Mouse (Mus musculus): Measurements from ENCODE around the gene Minpp1.

DNA sequence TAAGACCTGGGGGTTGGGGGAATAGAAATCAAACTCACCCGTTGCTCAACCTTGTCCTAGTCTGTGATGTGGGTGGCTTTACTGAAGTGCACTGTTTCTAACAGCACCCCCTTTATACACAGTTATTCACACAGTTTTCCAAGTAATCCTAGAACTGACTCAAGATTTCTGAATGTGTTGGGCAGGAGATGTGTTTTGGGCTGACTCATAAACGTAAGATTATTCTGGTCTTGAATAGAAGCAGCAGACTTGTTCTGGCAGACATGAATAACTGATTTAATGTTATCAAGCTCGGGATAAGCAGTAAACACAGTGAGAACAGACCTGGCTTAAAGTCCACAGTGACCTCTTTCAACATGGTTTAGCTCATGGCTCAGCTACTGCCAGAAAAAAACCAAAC is 65.9 kb downstream of the Minpp1 start:
- TF ChIP-seq CTCF (IDR thresholded peaks at IDR 0.05; ENCODE audit: borderline replicate concordance, control insufficient read depth, extremely low read depth, insufficient read depth, low read length, poor library complexity) (no peak), POLR2A (IDR thresholded peaks at IDR 0.05; ENCODE audit: control insufficient read depth, extremely low read depth, insufficient read depth, low read length, poor library complexity) (no peak)

Measured in thymus, adult 2 months (tissue).